Mouse (Mus musculus): ENCODE measurements at regions not wholly inside any gene's neighbourhood (a gene's known extent, or its start where the extent isn't known, plus 50 kb on each side); places are given as distances from the start of the nearest gene placed in this dataset.
"Not testable (repeated sequence)": the region's sequence is repeated elsewhere in the genome, so short reads cannot be mapped to it uniquely, and the experiment has no call there.

DNA sequence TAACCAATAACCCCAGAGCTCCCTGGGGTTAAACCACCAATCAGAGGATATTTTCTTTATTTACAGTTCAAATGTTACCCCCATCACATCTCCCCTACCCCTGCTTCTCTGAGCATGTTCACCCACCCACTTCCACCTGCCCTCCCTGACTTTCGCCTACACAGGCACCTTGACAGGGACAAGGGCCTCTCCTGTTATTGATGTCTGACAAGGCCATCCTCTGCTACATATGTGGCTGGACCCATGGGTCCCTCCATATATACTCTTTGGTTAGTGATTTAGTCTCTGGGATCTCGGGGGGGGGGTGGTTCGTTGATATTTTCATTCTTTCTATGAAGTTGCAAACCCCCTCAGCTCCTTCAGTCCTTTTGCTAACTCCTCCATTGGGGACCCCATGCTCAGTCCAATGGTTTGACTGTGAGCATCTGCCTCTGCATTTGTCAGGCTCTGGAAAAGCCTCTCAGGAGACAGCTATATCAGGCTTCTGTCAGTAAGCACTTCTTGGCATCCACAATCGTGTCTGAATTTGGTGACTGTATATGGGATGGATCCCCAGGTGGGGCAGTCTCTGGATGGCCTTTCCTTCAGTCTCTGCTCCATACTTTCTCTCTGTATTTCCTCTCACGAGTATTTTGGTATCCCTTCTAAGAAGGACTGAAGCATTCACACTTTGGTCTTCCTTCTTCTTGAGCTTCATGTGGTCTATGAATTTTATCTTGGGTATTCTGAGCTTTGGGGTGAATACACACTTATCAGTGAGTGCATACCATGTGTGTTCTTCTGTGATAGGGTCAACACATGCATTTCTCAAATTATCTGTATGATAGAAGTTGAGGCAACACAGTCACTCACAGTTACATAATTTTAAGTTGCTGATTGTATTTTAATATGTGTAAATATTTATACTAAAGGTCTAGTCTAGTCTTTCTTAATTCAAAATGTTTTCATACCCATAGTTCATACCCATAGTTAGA, 220.8 kb upstream of the Tusc1 start:
- intact Hi-C loops (cut with DNase I) = loop anchor here (10.0 kb wide), 1 partner anchor 319 kb away; no protein-coding TSS in a partner anchor
- H3K4me3 ChIP-seq = no peak overlapping the region
- no peak for DNase-seq (ENCODE audit: extremely low spot score in 1 of 2, low spot score in 2 of 2)
- TF ChIP-seq CTCF (IDR thresholded peaks at IDR 0.05) = no peak
- H3K27ac ChIP-seq = no peak overlapping the region

DNA sequence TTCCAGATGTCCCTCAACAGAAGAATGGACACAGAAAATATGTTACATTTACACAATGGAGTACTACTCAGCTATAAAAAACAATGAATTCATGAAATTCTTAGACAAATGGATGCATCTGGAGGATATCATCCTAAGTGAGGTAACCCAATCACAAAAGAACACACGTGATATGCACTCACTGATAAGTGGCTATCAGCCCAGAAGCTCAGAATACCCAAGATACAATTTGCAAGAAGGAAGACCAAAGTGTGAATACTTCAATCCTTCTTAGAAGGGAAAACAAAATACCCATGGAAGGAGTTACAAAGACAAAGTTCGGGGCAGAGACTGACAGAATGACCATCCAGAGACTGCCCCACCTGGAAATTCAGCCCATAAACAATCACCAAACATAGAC, 219.9 kb upstream of the Tusc1 start:
- not testable (repeated sequence) for H3K4me3 ChIP-seq; H3K27ac ChIP-seq; DNase-seq (ENCODE audit: extremely low spot score in 1 of 2, low spot score in 2 of 2)
- intact Hi-C loops (cut with DNase I) = loop anchor here (10.0 kb wide), 1 partner anchor 320 kb away; no protein-coding TSS in a partner anchor

DNA sequence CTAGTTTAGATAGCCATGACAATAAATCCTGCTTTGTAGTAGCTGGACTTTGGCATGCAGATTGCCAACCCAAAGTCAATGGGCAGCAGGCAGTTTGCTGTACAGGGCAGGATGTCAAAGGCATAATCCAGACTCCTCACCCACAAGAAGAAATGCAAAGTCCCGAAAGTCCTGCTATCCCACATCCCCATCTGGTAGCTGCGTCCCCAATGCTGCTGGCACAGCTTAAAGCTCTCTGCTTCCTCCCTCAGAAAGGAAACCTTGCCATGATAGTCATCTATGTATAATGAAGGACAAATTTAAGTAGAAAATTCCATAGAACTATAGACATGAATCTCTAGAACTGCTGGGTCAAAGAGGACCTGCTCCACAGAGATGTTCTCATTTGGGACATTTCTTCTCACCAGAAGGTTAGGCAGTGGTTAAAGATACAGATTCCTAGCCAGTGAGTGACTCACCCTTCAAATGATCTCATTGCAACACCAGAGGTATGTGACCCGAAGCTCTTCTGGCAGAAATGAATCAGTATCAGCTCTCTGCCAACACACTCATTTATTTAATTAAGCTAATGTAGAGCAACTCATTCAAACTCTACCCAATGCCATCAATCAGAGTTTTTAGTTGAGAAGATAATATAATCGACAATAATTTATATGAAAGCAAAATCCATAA, 217.3 kb upstream of the Tusc1 start:
- Histone ChIP-seq H3K4me3 (no peak overlapping the region), H3K27ac (no peak overlapping the region)
- TF ChIP-seq CTCF (IDR thresholded peaks at IDR 0.05) = no peak
- intact Hi-C loops (cut with DNase I) = loop anchor here (5.0 to 10.0 kb wide), 2 partner anchors 322 to 465 kb away; no protein-coding TSS in a partner anchor
- no peak for DNase-seq (ENCODE audit: extremely low spot score in 1 of 2, low spot score in 2 of 2)

DNA sequence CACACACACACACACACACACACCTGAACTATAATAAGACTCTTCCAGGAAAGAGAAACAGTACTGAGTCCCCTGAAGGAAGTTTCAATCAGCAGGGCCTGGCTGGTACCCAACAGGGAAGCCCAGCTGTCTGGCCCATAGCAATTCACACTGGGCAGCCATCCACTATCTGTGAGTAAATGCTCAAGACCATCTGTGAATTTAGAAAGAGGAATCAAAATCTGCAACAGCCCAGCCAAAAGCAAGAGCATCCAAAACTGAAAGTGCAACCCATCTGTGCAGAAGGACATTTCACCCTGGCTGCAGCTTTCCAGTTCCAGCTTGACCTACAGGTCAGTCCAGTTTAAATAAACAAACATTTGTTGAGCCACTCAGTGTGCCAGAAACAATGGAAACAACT, 215.8 kb upstream of the Tusc1 start:
- no peak for TF ChIP-seq CTCF (IDR thresholded peaks at IDR 0.05)
- intact Hi-C loops (cut with DNase I) = loop anchor here (5.0 to 10.0 kb wide), 2 partner anchors 324 to 466 kb away; no protein-coding TSS in a partner anchor

DNA sequence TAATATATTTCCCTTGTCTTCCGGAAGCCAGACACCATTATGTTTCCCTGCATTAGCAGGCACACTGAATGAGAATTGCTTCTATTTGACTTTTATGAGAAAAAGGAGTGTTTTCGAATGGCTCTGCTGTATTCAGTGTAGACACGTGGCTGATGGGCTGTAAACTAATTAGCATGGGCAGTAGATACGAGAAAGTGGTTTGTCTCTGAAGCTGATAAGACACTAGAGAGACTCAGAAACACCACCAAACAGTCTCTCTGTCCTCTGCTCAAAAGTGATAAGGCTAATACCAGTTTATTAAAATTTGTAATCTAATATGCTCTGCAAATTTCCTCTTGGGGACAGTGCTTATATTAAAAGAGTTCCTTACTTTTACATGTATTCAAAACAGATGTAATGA, 205.3 kb upstream of the Tusc1 start:
- no peak for TF ChIP-seq CTCF (IDR thresholded peaks at IDR 0.05)
- no peak overlapping the region for H3K27ac ChIP-seq
- intact Hi-C loops (cut with DNase I) = no loop called here
- H3K4me3 ChIP-seq = no peak overlapping the region
- no peak for DNase-seq (ENCODE audit: extremely low spot score in 1 of 2, low spot score in 2 of 2)

More for the DNA sequence above, 215.8 kb upstream of the Tusc1 start:
- no peak overlapping the region for H3K4me3 ChIP-seq
- peak; percentile 10 to 22 for DNase-seq (ENCODE audit: extremely low spot score in 1 of 2, low spot score in 2 of 2)
- H3K27ac ChIP-seq = no peak overlapping the region

DNA sequence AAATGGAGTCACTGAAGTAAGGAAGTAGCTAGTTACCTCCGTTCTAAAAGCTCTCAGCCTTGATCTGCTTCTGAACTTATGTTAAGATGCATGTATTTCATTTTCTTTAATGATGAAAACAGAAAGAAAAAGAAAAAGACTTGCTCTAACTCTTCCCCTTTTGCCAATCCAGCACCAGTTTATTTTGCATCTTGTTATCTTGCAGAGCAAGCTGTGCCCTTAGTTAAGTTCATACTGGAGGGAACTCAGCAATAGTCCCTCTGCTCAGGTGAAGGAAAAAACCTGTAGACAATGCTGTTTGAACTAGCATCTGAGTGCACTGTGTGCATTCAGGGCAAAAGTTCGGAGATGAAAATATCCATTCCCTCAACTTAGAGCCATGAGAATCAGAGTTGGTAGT, 192.1 kb upstream of the Tusc1 start:
- intact Hi-C loops (cut with DNase I) = no loop called here
- H3K27ac ChIP-seq = no peak overlapping the region
- H3K4me3 ChIP-seq = no peak overlapping the region
- DNase-seq (ENCODE audit: extremely low spot score in 1 of 2, low spot score in 2 of 2) = no peak
- TF ChIP-seq CTCF (IDR thresholded peaks at IDR 0.05) = no peak

DNA sequence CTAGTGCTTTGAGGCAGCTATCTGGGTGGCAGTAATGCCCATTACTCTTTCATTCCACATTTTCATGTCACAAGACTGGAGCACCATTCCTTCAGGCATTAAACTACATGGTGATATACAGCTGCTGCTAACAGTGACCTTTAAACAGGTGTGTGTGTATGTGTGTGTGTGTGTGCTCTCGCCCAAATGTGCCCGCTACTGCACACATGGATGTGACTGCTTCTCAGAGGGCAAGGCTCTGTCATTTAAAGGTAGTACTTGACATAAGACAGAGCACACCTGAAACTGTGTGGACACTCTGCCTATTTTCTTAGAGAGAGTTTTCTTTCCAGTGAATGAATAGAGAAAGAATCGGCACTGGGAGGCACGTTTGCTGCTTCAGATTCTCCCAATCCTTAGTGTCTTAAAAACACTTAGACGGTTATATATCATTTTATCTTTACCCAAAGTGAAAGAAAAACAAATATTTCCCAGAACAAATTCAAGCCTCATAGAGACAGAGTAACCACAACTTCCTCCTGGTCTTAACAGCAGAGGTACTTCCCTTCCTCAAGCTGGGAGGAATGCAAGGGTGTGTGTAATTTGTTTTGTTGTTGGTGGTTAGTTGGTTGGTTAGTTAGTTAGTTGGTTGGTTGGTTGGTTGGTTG, 185.3 kb upstream of the Tusc1 start:
- no peak for DNase-seq (ENCODE audit: extremely low spot score in 1 of 2, low spot score in 2 of 2)
- Histone ChIP-seq H3K27ac (no peak overlapping the region), H3K4me3 (no peak overlapping the region)
- no peak for TF ChIP-seq CTCF (IDR thresholded peaks at IDR 0.05)
- intact Hi-C loops (cut with DNase I) = no loop called here

DNA sequence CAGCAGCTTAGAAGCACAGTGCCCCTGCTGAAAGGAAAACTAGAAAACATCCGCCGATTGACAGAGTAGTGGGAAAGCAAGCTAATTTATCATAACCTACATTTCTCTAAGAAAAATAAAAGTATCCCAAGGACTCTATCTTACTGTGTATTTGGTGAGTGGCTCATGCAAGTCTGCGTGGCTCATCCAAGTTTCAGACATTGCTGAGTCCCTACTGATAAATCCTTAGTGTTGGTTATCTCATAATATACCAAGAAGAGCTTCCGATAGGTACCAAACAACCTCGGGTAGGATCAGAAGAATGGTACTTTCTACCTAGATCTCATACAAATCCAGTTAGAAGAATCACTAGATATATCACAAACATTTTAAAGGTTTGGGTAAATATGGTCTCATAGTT, 183.6 kb upstream of the Tusc1 start:
- no peak for TF ChIP-seq CTCF (IDR thresholded peaks at IDR 0.05)
- H3K4me3 ChIP-seq = no peak overlapping the region
- intact Hi-C loops (cut with DNase I) = no loop called here
- no peak for DNase-seq (ENCODE audit: extremely low spot score in 1 of 2, low spot score in 2 of 2)
- no peak overlapping the region for H3K27ac ChIP-seq

DNA sequence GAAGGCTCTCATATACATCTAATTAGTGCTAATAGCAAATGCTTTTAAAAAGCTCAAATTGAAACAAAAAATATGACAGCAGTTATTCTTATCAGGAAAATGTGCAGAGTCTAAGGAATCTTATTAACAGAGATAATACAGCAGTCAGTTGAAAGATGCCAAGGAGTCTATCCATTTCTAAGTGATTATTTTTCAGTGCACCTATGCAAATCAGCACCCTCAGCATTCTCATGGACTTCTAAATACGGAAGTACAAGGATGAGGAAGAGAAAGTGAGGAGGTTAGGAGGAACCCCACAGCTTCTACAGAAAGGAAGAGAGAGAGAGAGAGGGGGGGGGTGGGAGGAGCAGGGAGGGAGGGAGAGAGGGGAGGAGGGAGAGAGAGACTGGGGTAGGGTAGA, 175.5 kb upstream of the Tusc1 start:
- no peak overlapping the region for H3K27ac ChIP-seq
- H3K4me3 ChIP-seq = no peak overlapping the region
- intact Hi-C loops (cut with DNase I) = no loop called here
- no peak for DNase-seq (ENCODE audit: extremely low spot score in 1 of 2, low spot score in 2 of 2)
- TF ChIP-seq CTCF (IDR thresholded peaks at IDR 0.05) = no peak

DNA sequence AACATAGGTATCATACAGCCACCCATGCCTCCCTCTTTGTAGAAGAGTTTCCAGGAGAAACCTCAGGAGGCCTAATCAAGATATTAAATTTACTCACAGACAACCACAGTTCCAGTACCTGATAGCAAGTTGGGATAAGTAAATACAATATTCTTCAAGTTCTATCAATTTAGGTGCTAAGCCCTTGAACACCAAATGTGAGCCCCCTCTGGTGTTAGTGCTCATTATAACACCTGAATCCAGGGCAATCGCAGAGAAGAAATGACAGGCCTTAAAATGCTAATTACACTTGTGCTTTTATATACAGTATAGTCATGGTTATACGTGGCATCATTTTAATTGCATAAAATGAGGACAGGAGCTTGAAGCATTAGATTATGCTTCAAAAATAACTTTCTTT, 161.6 kb upstream of the Tusc1 start:
- H3K27ac ChIP-seq = no peak overlapping the region
- peak; percentile 15; the same call in 1 of the 2 replicates for TF ChIP-seq CTCF (IDR thresholded peaks at IDR 0.05)
- no peak overlapping the region for H3K4me3 ChIP-seq
- intact Hi-C loops (cut with DNase I) = no loop called here
- no peak for DNase-seq (ENCODE audit: extremely low spot score in 1 of 2, low spot score in 2 of 2)

DNA sequence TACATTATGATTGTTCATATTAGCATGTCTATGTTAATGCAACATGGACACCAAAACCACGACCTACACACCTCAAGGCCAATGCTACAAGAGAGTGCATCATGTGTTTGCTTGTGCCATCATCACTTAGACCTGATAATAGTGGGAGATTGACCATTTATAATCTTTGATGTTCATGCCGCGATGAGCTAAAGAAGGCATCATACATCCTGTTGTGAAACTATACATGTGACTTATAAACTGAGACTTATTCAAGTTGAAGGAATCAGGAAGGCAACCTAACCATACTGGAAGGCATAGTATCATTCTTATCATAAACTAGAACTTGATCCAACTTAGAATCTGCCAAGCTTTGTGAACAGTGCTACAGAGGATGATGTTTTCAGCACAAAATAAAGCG, 159.0 kb upstream of the Tusc1 start:
- Histone ChIP-seq H3K4me3 (no peak overlapping the region), H3K27ac (no peak overlapping the region)
- intact Hi-C loops (cut with DNase I) = no loop called here
- no peak for TF ChIP-seq CTCF (IDR thresholded peaks at IDR 0.05)
- no peak for DNase-seq (ENCODE audit: extremely low spot score in 1 of 2, low spot score in 2 of 2)

DNA sequence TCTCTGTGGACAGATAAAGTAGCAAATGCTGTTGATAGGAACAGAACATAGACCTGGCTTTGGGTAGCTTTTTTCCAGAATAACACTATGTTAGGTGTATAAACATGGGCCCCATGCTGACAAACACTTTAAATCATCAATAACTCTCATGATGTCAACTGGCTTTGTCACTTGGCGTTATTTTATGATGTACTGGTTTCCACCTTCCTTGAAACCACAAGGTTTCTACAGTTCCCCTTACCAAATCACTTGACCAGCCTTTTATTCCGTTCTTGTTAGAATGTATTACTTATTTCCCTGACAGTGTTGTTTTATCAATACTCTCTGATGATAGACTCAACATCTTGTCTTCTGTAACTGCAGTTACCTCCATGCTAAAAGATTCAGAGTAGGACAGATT, 158.6 kb upstream of the Tusc1 start:
- Histone ChIP-seq H3K27ac (no peak overlapping the region), H3K4me3 (no peak overlapping the region)
- intact Hi-C loops (cut with DNase I) = no loop called here
- DNase-seq (ENCODE audit: extremely low spot score in 1 of 2, low spot score in 2 of 2) = no peak
- no peak for TF ChIP-seq CTCF (IDR thresholded peaks at IDR 0.05)
